Mouse (Mus musculus): ENCODE data around the gene Sorcs2.
A peak's percentile ranks its signal among the peaks of the same experiment; 100 is the strongest.

The Sorcs2 gene

DNA sequence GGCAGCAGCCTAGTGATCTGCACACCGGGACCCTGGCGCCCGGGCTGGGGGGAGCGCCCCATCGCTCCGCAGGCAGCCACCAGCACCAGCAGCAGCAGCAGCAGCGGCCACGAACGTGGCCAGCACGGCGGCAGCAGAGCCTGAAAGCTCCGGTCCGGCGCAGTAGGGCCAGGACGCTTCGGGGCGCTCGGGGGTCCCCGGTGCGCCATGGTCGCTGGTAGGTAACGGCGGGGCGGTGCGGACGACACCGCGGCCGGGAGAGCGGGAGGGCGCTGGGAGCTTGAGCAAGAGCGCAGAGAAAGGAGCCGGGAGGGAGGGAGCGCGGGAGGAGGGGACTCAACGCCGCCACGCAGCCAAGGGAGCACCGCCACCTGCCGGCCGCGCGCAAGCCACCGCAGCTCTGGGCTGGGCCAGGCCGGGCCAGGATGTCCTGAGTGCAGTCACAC is at the start of gene Sorcs2:
Gene Sorcs2 (minus strand): TSS at position 303 of the 446 bp plus-strand sequence.
- DNase-seq (ENCODE audit: low read depth, low spot score), result peak; percentile 74

DNA sequence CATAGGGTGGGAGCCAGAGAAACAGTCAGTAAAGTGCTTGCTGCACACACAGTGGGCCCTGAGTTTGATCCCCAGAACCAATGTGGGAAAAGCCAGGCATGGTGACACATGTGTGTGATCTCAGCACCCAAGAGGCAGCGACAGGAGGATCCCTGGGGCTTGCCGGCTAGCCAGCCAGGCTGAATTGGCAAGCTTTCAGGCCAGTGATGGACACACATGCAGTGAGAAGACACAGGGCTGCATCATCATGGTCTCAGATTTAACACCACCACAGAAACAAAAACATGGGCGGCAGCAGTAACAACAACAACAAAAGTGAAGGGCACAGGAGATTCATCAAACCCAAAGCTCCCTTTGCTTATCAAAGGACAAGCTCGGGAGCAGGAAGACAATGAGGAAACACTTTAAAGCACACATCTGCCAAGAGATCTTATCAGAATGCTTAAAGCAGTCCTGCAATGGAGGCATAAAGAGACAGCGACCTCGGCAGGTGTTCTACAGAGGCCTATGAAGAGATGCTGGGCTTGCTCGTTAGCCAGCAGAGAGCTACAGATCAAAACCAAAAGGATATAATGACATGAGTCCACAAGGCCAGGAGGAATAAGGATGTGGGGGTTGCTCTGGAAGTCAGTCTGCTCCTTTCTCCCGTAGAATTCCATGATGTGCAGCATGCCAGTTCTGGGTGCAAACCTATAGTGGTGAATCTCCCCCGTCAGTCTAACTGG is 48.4 kb upstream of the Sorcs2 start:
- no peak for DNase-seq (ENCODE audit: low read depth, low spot score)

DNA sequence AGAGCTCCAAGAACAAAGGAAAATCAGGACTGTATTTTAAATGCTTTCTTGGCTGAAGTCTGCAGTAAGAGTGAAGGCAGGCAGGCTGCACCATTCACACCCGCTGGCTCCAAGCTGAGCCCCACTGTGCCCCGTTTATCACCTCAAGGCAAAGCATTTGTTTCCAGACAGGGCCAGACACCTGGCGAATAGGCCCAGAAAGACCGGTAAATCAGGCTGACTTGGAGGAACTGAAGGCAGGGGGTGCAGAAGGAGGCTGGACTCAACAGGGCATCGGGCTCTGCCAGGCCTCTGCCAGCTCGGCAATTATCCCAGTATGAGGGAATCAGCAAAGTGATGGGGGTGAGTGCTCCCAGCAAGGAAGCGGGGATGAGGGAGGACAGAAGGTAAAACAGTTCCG is 47.1 kb upstream of the Sorcs2 start:
- DNase-seq (ENCODE audit: low read depth, low spot score), result no peak

DNA sequence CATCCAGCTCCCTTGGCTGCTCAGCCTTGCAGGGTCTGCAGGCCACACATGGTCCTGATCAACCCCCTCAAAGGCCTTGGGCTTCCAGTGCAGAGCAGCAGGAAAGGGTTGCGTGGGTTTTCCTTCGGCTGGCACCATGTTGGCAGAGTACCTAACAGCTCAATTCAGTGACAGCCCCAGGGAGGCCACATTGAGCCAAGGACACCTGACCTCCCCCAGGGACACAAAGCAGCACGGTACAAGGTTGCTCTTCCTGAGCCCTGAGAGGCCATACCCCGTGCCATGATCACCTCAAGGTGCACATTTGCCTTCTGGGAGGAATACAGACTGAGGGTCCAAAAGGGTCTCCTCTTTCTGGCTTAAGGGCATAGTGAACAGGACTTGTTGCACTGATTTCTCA is 46.7 kb upstream of the Sorcs2 start:
- no peak for DNase-seq (ENCODE audit: low read depth, low spot score)

DNA sequence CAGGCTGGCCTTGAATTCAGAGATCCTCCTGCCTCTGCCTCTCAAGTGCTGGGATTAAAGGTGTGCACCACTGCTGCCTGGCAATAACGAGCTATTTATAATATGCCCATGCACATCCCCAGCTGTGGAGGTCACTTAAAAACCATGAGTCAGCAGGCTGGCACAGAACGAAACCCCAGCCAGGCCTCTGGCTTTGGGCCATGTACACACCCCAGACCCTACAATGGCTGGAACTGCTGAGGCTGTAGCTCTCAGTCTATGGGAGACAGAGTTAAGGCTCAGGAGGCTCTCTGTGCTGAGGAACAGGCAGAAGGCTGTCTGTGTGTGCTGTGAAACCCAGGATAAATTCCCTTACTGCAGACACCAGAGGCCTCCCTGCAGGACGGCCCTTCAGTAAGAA is 42.8 kb upstream of the Sorcs2 start:
- DNase-seq (ENCODE audit: low read depth, low spot score), result no peak

DNA sequence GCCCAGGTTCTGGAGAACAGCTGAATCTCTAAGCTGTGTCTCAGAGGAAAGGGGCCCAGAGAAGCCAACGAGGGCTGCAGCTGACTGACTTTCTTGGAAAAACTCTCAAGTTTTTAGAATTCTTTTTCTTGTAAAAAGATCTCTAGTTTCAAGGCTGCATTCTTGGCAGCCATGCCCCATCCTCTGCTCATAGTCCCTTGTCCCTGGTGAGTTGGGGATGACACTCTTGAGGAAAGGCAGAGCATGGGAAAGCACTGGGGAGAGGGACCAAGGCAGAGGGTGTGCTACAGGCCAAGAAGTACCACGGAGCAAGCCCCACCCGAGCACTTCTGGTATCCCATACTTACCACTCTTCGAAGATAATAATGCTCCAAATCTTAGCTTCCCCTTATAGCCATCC is 38.9 kb upstream of the Sorcs2 start:
- DNase-seq (ENCODE audit: low read depth, low spot score), result no peak

DNA sequence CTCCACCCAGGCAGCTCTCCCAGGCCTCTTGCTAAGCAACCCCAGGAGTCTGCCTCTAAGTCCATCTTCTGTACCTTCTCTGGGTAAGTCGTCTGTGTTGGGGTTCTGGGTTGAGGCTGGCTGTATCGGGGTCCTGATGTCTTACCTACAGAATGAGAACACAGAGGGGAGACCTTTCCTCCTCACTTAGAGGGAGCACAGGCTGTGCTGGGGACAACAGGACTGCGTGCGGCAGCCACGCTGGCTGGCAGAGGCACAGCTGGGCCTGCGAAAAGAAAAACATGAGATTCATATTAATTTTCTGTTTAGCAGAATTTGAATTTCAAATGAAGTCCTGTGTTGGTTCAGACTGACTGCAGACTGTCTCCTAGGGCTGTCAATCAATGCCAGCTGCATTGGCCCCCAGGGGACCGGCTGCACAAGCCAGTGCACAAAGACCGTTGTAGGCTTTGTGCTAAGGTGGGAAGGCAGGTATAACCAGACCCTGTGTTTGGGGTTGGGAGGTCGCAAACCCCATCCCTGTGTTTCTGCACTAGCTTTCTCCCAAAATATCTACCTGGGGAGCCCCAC is 36.5 kb upstream of the Sorcs2 start:
- no peak for DNase-seq (ENCODE audit: low read depth, low spot score)

DNA sequence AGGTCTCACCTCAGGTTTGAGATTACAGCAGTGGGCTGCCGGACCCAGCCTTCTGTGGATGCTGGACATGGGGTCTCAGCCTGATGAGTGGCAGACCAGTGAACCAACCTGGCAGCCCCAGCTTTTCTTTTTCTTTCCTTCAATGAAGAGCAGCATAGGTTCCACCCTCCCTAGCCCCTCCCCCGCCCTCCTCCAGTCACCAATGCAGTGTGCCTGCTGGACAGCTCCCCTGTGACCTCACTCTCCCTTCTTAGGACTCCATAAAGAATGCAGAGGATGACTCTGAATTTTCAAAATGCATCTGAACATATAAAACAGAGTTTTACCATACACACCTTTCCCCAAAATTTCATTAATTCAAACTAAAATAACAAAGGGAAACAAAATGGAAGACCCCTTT is 33.8 kb upstream of the Sorcs2 start:
- DNase-seq (ENCODE audit: low read depth, low spot score), result no peak

DNA sequence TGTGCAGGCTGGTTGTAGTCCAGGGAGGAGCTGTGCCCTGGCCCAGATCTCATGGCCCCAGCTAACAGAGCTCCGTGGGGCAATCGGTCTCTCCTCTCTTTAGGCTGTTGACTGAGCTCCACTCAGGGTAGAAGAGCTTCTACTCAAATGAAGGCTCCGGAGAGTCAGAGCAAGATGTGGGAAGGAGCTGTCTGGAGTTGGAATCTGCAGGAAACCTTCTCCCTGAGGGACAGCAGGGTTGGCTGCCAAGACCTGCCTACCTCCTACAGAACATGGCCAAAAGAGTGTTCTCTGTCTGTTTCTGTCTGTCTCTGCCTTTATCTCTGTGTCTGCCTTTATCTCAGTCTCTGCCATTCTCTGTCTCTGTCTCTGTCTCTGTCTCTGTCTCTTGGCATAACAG is 31.6 kb upstream of the Sorcs2 start:
- no peak for DNase-seq (ENCODE audit: low read depth, low spot score)

DNA sequence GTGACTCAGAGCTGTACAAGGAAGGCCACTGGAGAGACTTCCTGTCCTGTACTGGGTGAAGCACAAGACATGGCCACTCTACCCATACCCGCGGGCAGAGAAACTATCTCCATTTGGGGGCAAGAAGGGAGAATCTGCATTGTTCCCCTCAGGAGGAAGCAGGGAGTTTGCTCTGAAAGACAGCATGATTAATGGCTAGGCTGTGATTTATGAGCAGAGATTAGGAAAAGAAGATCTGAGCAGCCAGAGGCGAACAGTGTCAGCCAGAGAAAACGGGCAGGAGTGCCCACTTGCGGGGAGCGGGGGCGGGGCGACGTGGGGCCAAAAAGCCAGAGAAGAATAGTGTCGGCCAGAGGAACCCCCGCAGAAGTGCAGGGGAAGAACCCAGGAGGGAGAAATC is 29.9 kb upstream of the Sorcs2 start:
- DNase-seq (ENCODE audit: low read depth, low spot score), result peak; percentile 17

DNA sequence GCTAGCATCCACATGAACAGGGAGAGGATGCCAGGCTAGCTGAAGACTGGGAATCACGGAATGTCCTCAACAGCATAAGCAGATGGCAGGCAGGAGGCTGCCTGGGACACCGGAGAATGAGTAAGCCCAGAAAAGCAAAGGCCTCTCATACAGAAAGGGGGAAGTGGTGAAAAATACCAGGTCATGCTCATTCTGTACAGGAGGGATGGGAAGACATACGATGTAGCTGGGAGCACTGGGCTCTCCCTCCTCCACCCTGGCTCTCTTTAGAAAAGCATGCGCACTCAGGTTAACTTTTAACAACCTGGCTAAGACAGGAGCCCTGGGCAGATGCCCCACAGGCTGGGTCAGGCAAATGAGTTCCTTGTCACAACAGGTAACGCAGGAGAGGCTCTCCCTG is 28.5 kb upstream of the Sorcs2 start:
- DNase-seq (ENCODE audit: low read depth, low spot score), result no peak

DNA sequence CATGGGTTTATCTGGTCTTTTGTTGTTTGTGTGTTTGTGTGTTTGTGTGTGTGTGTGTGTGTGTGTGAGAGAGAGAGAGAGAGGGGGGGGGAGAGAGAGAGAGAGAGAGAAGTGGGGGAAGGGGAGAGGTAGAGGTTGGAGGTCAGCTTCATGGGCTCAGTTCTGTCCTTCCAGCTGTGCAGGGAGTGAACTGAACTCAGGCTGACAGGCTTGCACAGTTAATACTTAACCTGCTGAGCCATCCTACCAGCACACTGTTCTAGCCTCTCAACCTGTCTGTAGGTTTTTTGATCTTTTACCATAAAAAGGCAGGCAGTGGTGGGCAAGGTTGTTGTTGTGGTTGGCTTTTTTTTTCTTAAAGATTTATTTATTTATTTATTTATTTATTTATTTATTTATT is 26.7 kb upstream of the Sorcs2 start:
- DNase-seq (ENCODE audit: low read depth, low spot score), result no peak

DNA sequence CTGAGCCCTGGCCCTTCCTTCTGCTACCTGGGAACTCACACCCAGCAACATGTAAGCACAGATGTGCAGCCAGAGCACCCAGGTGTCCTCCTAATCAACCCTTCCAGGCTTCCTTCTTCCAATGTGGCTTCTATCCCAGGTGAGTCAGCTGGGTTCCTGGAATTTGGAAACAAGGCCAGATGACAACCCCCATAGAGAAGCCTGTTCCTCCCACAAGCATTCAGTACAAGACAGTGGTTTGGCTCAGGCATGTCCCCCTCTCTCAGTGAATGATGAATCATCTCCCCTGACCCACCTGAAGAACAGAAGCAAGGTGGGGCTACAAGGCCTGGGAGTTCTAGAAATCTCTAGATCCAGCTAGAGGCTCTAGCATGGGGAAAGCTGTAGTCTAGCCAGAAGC is 24.8 kb upstream of the Sorcs2 start:
- DNase-seq (ENCODE audit: low read depth, low spot score), result no peak

DNA sequence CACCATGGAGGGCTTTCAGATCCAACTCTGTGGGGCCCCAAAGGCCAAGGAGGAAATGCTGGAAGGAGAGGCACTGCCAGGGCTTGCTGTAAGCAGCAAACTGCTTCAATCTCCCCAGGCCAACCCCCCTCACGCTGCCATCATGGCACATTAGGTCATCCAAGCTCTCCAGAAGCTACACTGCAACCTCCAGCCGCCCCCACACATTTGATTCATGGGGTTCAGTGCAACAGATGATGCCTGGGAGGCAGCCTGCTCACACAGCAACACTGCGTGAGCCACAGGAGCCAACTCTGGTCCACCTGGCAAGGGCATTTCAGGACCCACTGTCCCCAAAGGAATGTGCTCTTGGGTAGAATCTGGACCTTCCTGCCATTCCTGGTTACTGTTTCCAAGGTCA is 21.9 kb upstream of the Sorcs2 start:
- no peak for DNase-seq (ENCODE audit: low read depth, low spot score)

DNA sequence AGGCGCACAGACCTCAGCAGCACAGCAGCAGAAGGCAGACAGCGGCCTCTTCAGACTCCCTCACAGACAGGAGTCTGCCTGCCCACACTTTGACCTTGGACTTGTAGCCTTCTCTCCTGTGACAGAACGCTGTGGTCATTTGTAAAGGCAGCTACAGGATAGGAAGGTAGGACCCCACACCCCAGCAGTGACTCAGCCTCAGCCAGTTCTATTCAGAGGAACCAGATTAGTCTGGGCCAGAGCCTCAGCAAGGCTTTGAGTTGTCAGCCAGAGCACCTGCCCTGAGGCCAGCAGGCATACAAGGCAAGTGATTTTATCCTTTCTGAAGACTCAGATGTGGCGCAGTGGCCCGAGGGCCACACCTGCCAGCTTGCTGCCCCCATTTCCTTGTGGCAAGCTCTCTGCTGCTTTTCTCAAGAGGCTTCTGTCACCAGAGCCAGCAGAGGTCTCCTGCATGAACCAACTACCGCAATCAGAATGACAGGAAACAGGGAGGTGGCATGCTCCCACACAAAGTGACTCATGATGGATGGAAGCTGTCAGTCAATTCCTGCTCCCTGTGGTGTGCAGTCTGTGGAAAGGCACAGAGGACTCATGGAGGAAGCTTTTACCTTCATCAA is 16.9 kb upstream of the Sorcs2 start:
- no peak for DNase-seq (ENCODE audit: low read depth, low spot score)

DNA sequence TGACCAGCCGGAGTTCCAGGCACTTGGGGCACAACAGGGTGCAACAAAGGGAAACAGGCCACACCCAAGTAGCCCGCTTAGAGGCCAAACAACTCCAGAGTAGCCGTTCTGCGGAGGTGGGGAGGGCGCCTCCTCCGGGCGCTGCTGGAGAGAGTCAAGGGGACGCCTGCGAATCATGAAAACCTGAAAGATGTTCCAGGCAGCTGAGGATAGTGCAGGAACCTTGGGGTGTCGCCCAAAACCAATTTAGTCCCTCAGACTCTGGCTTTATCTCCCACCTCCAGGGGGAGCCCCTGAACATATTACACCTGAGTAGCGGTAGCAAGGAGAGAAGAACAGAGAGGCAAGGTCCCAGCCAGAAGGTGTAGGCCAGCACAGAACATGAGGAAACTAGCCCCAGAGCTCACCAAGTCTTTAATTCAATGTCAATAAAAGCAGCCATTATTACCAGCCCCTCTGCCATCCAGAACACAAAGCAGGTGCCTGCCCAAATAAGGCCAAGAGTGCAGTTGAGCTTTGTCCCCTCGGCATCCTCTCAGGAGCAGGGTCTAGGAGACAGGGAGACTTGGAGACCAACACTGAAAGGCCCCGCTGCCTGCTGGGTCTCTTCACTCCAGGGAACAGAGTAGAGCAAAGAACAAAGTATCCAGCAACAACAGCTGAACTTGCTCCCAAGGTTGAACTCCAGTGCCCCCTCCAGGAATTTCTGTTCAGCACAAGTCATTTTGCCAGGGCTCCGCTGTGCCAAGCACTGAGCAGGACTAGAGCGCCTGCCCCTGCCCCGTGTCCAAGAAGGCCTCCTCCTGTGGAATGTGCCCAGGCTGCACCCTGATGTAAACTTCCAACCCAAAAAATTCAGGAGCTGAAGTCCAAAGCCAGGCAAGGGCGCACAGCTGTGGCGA is 775 bp upstream of the Sorcs2 start:
- no peak for DNase-seq (ENCODE audit: low read depth, low spot score)

DNA sequence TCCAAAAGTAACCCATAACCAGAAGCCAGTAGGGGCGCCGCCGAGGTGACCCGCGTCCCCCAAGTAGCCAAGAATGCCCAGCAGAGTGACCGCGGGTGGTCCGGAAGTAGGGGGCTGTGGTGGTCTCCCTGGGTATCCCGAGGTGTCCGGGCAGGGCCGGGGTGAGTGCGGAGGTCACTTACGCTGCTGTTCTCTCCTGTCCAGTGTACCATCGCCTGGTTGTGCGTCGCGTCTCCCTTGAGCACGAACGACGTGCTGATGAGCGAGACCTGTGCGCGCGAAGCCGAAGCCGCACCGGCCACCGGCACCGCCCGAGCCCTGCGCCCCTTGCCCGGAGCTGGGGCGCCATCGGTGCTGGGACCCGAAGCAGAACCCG is 567 bp downstream of the Sorcs2 start:
- no peak for DNase-seq (ENCODE audit: low read depth, low spot score)

DNA sequence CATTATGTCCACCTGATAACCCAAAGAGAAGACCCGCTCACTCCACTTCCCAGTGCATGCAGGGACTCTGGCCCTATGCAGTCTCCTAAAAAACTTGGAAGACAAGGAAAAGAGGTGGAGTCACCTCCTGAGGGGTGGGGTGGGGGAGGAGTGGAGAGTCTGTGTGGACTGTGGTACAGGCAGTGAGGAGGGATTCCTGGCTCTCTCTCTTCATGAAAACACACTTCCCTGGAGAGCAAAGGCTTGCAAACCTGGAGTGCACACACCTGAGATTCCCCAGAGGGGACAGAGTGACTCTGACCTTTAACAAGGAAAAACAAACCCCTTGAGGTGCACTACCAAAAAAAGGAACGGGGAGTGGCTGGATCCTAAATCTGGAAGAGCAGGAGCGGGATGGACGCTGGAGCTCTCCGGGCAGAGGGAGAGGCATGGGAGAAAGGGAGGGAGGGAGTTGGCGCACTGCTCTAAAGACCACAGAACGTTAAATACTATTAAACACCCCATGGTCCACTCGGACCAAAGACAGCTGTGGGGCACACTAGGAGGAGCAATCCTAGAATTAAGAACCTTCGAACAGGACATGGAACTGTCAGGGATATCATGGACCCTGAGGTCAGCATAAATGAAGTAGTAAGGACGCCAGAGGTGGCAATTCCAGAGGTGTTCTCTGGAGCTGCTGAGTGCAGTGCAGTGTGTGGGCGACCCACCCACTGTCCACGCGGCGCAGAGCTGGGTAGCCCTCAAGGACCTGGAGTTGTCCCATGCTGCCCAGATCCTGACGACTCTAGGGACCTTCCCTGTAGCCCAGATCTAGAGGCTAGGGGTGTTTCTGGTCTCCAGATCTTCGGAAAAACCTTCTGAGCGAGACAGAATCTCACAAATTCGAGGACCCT is 1.2 kb downstream of the Sorcs2 start:
- DNase-seq (ENCODE audit: low read depth, low spot score), result no peak

DNA sequence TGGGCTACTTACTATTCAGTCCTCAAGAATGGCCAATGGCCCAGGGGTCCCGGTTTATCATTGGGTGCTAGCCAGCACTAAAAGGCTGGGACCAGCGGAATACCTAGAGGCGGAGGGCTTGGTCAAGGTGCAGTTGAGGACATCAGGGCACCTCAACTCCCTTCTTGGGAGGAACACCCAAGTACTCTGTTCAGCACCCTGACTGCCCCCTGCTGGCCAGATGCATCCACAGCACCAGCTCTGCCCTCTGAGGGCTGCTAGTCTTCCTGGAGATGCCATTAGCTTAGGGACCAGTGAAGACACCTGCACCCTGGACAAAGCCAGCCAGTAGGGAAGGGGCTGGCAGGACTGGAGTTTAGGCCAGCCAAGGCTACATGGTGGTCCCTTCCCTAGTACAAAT is 1.9 kb downstream of the Sorcs2 start:
- DNase-seq (ENCODE audit: low read depth, low spot score), result no peak

DNA sequence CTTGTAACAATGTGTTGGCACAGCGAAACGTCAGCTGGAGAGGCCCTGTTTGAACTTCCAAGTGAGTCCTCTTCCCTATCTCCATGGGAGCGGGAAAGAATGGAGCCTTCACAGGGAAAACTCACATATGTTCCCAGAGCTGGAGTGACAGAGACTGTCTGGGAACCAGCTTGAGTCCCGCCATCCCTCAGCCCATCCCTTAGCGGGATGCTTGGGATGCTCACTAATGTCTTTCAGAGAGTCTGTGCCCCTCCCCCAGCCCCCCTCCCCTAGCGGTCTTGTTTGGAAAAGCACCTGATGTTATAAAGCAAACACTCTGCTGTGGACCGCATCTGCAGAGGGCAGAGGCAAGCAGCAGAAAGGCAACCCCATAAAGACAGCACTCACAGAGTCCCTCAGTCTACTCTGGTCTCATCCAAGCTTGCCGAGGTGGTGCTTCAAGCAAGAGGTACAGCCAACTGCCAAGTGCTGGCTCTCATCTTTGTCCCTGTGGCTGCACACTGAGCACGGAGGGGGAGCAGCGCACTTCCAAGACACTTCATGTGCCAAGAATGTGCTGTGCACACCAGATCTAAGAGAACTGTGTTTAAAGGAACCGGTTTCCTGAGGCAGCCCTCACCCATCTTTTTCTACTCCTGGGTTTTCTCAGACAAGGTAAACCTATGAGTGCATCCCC is 3.0 kb downstream of the Sorcs2 start:
- DNase-seq (ENCODE audit: low read depth, low spot score), result no peak

DNA sequence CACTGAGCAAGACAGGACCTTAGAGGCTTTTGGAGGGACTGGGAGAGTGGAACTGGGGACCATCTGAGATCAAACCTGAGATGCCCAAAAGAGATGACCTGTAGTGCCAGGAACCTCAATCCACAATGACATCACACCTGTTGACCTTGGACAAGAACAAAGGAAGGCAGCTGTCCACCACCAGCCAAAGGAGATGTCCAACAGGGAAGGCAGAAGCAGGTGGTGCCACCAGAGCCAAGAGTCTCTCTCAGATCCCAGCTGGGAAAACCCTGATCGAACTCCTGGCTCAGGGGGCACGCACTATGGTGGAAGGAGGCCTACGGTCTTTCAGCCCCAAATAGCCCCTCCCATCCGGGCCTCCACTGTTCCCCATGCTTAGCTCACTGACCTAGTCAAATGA is 6.2 kb downstream of the Sorcs2 start:
- DNase-seq (ENCODE audit: low read depth, low spot score), result no peak
